Mouse (Mus musculus) gastrocnemius, postnatal 4 days (tissue): ENCODE results near the gene Nnmt. TPM values are rescaled to one million over a fixed set of nuclear protein-coding genes. Genes with fewer than 3 reads are reported as not detected.
A peak's percentile ranks its signal among the peaks of the same experiment; 100 is the strongest.

Experiments
- DNase-seq, 2 experiments: peaks; one replicate each; pipeline ENCODE4 v3.0.0; 2021 to 2022; ENCODE audit warnings: low spot score in 2 of 2, mixed read lengths in 2 of 2
- total RNA-seq, 2 experiments: library from RNA; stranded (reverse); gene quantifications; 2 replicates each; pipeline ENCODE4 v1.2.3; 2021

Gene Nnmt
- total RNA-seq, 2 experiments from 2014 or later = 19.3 to 22.9 TPM

DNA sequence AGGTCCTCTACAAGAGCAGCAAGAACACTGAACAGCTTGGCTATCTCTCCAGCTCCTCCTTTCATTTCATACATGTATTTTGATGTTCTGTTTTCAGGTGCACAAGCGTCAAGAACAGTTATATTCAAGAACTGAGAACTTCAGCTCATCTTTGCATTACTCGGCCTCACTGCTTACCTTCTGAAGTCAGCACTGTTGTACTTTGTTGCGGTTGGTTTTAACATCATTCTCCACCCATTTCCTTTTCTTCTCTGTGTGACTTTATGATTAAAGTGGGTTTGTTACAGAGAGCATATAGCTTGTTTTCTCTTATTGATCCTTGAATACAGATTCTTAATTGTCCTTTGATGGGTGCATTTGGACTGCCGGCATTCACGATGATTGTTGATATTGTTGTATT is 42.6 kb downstream of the Nnmt start:
- DNase-seq = no peak

DNA sequence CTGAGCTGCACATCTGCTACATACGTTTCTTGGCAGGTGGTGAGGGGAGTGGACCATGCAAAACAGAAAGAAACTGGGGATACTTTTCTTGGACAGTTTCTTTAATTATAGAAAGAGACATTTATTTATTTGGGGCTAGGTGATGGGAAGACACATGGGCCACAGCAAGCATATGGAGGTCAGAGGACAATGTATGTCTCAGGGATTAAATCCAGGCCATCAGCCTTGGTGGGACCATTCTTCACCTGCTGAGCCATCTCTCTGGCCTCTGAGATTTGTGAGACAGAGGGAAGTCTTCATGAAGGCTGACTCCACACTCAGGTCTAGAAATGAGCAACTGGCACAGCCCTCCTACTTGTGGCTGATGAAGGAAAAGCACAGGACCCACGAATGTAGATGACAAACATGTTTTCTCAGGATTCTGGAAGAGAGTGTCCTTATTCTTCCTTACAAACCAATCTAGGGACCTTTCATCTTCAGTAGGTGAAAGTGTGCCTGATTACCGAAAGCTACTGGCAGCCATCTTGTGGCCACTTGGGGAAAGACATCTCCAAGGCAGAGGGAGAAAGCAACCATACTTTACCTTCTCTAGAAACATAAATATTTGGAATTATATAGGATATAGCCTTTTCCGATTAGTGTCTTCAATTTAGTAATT is 45.3 kb downstream of the Nnmt start:
- DNase-seq = peak in 1 of 2 experiments; percentile 16

DNA sequence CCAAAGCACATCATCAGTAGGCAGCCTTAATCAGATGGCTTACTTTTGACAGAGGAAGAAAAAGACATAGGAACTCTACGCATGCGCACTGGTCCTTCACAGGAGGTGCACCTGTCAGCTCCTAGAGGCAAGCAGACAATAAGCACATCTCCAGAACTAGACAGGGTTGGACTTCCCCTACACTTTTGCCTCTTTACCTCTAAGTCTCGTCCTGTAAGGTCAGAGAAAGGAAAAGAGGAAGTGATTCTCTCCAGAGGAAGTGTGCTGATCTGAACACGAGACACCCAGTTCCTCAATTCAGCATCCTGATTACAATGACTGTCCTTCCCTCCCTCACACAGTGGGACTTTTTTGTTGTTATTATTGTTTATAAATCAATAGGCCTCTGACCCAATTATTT is 46.3 kb downstream of the Nnmt start:
- DNase-seq = no peak

DNA sequence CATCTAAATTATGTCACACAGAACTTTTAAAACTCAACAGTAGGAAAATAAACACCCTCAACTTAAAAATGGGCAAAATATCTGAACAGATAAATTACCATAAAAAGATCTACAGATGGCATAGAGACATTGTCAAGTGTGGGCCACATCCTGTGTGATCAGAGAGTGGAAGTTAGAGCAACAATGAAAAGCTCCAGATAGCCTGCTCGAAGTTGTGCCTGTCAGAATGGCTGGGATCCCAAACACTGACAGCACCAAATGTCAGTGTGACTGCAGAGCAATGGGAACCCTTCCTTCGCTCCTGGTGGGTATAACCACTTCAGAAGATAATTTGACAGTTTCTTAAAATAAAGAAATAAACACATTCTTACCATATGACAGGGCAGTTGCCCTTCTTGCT is 55.9 kb downstream of the Nnmt start:
- no peak for DNase-seq

DNA sequence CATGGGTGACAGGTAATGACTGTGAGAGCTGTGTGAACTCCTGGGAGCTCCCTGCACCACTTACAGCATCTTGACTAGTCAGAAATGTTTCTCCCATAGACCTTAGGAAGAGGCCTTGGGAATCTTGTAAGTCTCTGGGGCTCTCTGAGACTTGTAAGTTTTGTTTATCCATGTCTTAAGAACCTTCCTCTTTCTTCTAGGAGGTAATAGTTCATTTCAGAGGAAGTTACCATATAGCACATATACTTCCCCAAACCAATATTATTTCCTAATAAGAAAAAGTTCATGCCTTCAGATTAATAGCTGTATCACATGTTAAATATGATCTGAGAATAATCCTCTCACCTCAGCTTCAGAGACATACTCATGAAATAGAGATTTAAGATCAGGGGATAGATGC is 57.7 kb downstream of the Nnmt start:
- DNase-seq = no peak

Other genes with a start within 250 kb of the Nnmt start
- 10 to 100 TPM; 56.4 TPM for gene Rexo2, start 124.5 kb downstream of the Nnmt start, total RNA-seq
- gene Rbm7, start 109.9 kb downstream of the Nnmt start, total RNA-seq = 10 to 100 TPM; 31.9 to 32.9 TPM
- gene Gm5617, start 109.7 kb downstream of the Nnmt start, total RNA-seq = 10 to 100 TPM; 13.8 to 24.5 TPM
- 10 to 100 TPM; 13.7 to 16.4 TPM for gene Zbtb16, start 231.1 kb upstream of the Nnmt start, total RNA-seq